Mouse (Mus musculus): ENCODE data around the gene Armh3.
"Not testable (repeated sequence)": the region's sequence is repeated elsewhere in the genome, so short reads cannot be mapped to it uniquely, and the experiment has no call there.

GRCm38 (mm10) chr19:45993441-45993840 lies 4.8 kb downstream of the Armh3 start:
- not testable (repeated sequence) for TF ChIP-seq CTCF (IDR thresholded peaks at IDR 0.05; ENCODE audit: low read depth, low read length); POLR2A (IDR thresholded peaks at IDR 0.05; ENCODE audit: insufficient read depth, low read length)
- 0 out of 2 replicates have a peak, but pooled peaks have one; percentile 27 for TF ChIP-seq EP300 (IDR thresholded peaks at IDR 0.05; ENCODE audit: insufficient read depth, low read depth, low read length)

Measured in ES-Bruce4 (cell line).